Mouse (Mus musculus): ENCODE results near the gene H2afj.

H2afj gene

GRCm38 (mm10) chr6:136847790-136848189, 39.7 kb downstream of the H2afj start:
- peak; percentile 60 to 64 for DNase-seq

- DNase-seq, result no peak
Observed at GRCm38 (mm10) chr6:136848399-136848798, 40.4 kb downstream of the H2afj start.

- DNase-seq, result no peak
Observed at GRCm38 (mm10) chr6:136848971-136849370, 40.9 kb downstream of the H2afj start.

GRCm38 (mm10) chr6:136850267-136850666, 42.2 kb downstream of the H2afj start:
- DNase-seq, result peak in 1 of 2 experiments; percentile 26

GRCm38 (mm10) chr6:136852348-136852747, 44.3 kb downstream of the H2afj start:
- DNase-seq, result no peak

GRCm38 (mm10) chr6:136852762-136853161, 44.7 kb downstream of the H2afj start:
- peak in 1 of 2 experiments; percentile 55 for DNase-seq

GRCm38 (mm10) chr6:136854361-136854781, 46.3 kb downstream of the H2afj start:
- peak; percentile 63 to 75 for DNase-seq

GRCm38 (mm10) chr6:136855183-136855582, 47.1 kb downstream of the H2afj start:
- DNase-seq, result no peak

GRCm38 (mm10) chr6:136856071-136856636, 48.1 kb downstream of the H2afj start:
- DNase-seq, result peak; percentile 59 to 68

GRCm38 (mm10) chr6:136857186-136857872, 49.3 kb downstream of the H2afj start, which contains the start of gene Art4:
Art4 (minus strand) TSS chr6:136857733.
- peak; percentile 70 to 72 for DNase-seq

- DNase-seq, result no peak
Observed at GRCm38 (mm10) chr6:136857873-136858260, 49.8 kb downstream of the H2afj start.

GRCm38 (mm10) chr6:136858420-136858819, 50.4 kb downstream of the H2afj start:
- no peak for DNase-seq

All from thymus, postnatal 36 days (tissue).